Mouse (Mus musculus) small intestine, adult 2 months (tissue): Measurements from ENCODE around the gene Dock2. TPM values are rescaled to one million over a fixed set of nuclear protein-coding genes. Genes with fewer than 3 reads are reported as not detected.

Experiments
- H3K27ac ChIP-seq: fragments of 200-500 bp; 2 replicates; pipeline ENCODE4 v1.5.1; 2012; ENCODE audit warnings: low read depth, low read length, control low read depth, inconsistent platforms; ENCODE audit not compliant: insufficient read depth
- H3K27me3 ChIP-seq: fragments of 200-500 bp; 2 replicates; pipeline ENCODE4 v1.6.1; 2012; ENCODE audit warnings: mild to moderate bottlenecking, moderate library complexity, low read length, inconsistent platforms; ENCODE audit not compliant: control insufficient read depth, insufficient read depth
- H3K36me3 ChIP-seq: fragments of 200-500 bp; 2 replicates; pipeline ENCODE4 v1.6.1; 2012; ENCODE audit warnings: mild to moderate bottlenecking, low read length, control low read depth, inconsistent platforms; ENCODE audit not compliant: control insufficient read depth, insufficient read depth
- H3K4me1 ChIP-seq: fragments of 200-500 bp; 2 replicates; pipeline ENCODE4 v1.6.1; 2012; ENCODE audit warnings: low read length, inconsistent platforms, mixed read lengths; ENCODE audit not compliant: control insufficient read depth, insufficient read depth, insufficient read length
- H3K4me3 ChIP-seq: fragments of 200-500 bp; 2 replicates; pipeline ENCODE4 v1.5.1; 2012; ENCODE audit warnings: low read depth, mild to moderate bottlenecking, control low read depth, inconsistent platforms, low read length, moderate library complexity
- CTCF ChIP-seq: fragments of 200-500 bp; IDR thresholded peaks from 2 replicates; pipeline ENCODE4 v1.5.1; 2012; ENCODE audit warnings: low read depth, mild to moderate bottlenecking, control low read depth, inconsistent platforms, low read length, moderate library complexity, mixed read lengths; ENCODE audit not compliant: insufficient replicate concordance, insufficient read length; ENCODE audit errors: extremely low read depth
- POLR2A ChIP-seq: fragments of 200-500 bp; IDR thresholded peaks from 2 replicates; pipeline ENCODE4 v1.6.1; 2012; ENCODE audit warnings: low read depth, mild to moderate bottlenecking, control low read depth, inconsistent platforms, low read length, moderate library complexity
- WGBS: fragments of 180-500 bp; shearing (Covaris S2); methylation state at CpG from one replicate; pipeline ENCODE4 v1.1.7; 2018; 5-methylcytosine and 5-hydroxymethylcytosine counted together
- polyA plus RNA-seq: library from polyadenylated mRNA; depleted of rRNA; stranded (reverse); fragments of >200 nt; gene quantifications from 2 replicates; pipeline ENCODE4 v1.2.3, GENCODE M21; 2012

Dock2 gene
- polyA plus RNA-seq, 1 experiment, result 2.5 TPM

DNA sequence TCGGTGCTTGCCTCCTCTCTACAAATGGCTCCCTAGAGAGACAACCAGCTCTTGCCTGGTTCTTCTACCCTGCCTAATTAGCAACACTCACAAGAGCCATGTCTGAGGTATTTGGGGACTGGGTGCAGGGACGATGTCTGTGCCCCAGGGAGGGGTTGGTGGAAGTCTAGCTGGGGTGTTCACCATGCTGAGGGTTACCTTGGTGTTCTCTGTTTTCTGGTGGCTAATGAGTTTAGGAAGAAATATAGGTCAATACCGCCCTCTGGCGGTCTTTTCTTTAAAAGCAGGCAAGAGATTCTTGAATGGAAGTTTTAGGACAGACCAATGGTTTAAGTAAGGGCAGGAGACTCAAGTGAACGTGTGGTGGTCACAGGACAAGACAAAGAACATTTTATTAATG, 570.8 kb downstream of the Dock2 start:
- H3K4me3 ChIP-seq, result no peak overlapping the region
- no peaks in the 10 kb centered on the region for H3K27me3 ChIP-seq
- no peak for TF ChIP-seq POLR2A
- TF ChIP-seq CTCF, result peak; percentile 46; the same call in 1 of the 2 replicates
- no peak overlapping the region for H3K27ac ChIP-seq
- 21% methylated on average over 5 of the region's 5 CpGs for WGBS
- no peaks in the 10 kb centered on the region for H3K36me3 ChIP-seq
- no peaks in the 10 kb centered on the region for H3K4me1 ChIP-seq

- Histone ChIP-seq H3K4me3 (no peak within 1 kb of the TSS), H3K36me3 (no peaks in the 10 kb centered on the region), H3K4me1 (no peaks in the 10 kb centered on the region), H3K27me3 (no peaks in the 10 kb centered on the region), H3K27ac (no peak within 1 kb of the TSS)
- WGBS, result 53% methylated on average over 10 of the region's 10 CpGs
- TF ChIP-seq CTCF (no peak), POLR2A (no peak)
These were observed 575.7 kb downstream of the Dock2 start, which contains the start of gene Foxi1 for GRCm38 (mm10) chr11:34207989-34208388. Foxi1 (minus strand) TSS chr11:34208089.

DNA sequence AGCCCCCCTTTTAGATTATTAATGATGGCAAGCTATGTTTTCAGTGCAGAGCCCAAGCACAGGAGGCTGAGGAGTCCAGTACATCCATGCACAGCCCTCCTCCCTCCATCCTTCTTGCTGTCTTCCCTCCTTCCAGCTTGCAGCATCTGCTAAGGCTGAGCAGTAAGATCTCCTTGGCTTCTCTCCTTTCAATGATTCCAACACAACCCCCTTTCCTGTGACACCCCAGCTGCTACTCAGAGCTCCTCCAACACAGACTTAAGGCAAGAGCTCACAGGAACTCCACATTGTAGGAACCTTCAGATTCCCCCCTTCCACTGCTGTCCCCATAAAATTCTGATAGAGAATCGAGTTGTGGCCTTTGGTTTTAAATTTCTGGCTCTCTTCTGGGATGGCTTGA, 580.9 kb downstream of the Dock2 start:
- Histone ChIP-seq H3K4me1 (no peaks in the 10 kb centered on the region), H3K4me3 (no peak overlapping the region), H3K27ac (no peak overlapping the region), H3K27me3 (no peaks in the 10 kb centered on the region), H3K36me3 (no peaks in the 10 kb centered on the region)
- 24% methylated on average over 1 of the region's 1 CpGs for WGBS
- TF ChIP-seq POLR2A (no peak), CTCF (no peak)

DNA sequence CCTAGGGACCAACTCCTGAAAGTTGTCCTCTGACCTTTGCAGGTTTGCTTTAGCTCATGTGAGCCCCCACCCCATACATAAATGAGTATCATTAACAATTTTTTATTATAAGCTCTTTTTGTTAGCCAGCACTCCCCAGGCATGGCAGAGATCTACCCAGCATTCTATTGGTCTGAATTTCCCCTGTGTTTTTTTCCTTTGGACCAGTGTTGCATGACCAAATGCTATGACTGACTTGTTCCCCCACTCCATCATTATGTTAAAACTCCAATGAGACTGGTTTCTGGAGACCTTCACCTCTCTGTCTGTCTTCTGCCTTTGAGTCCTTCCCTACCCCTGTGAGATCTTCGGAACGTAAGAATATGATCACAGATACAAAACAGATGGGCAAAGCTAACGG, 588.5 kb downstream of the Dock2 start:
- Histone ChIP-seq H3K4me1 (no peaks in the 10 kb centered on the region), H3K4me3 (no peak overlapping the region), H3K27ac (no peak overlapping the region), H3K36me3 (no peaks in the 10 kb centered on the region), H3K27me3 (no peaks in the 10 kb centered on the region)
- WGBS, result 98% methylated on average over 3 of the region's 3 CpGs
- TF ChIP-seq CTCF (no peak), POLR2A (no peak)

GRCm38 (mm10) chr11:34194158-34194941, 589.3 kb downstream of the Dock2 start:
- H3K4me3 ChIP-seq, result no peak overlapping the region
- WGBS, result 53% methylated on average over 9 of the region's 9 CpGs
- H3K27ac ChIP-seq, result no peak overlapping the region
- no peaks in the 10 kb centered on the region for H3K4me1 ChIP-seq
- no peaks in the 10 kb centered on the region for H3K36me3 ChIP-seq
- no peaks in the 10 kb centered on the region for H3K27me3 ChIP-seq
- TF ChIP-seq CTCF (no peak), POLR2A (no peak)

- no peak overlapping the region for H3K4me3 ChIP-seq
- no peak overlapping the region for H3K27ac ChIP-seq
- H3K4me1 ChIP-seq, result no peaks in the 10 kb centered on the region
- TF ChIP-seq CTCF (no peak), POLR2A (no peak)
- H3K27me3 ChIP-seq, result no peaks in the 10 kb centered on the region
- H3K36me3 ChIP-seq, result no peaks in the 10 kb centered on the region
- WGBS, result 49% methylated on average over 3 of the region's 3 CpGs
These were observed 590.0 kb downstream of the Dock2 start for GRCm38 (mm10) chr11:34193658-34194057.

DNA sequence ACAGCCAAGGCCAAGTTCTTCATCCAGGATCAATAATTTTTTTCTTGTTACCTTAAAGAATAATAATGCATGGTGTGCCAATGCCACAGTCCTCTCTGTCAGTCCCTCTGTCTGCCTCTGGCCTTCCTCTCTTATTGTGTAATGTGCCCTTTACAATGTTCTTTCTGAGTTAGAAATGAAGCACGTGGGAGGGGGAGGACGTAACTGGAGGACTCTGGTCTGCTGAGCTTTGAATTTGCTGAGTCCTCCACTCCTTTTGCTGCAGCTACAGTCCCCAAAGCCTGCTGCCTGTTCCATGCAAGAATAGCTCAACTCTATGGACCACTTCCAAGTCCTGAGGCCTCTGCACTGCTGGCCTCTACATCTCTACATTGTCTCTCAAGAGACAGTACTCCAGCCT, 599.4 kb downstream of the Dock2 start:
- H3K36me3 ChIP-seq, result no peaks in the 10 kb centered on the region
- no peak overlapping the region for H3K4me3 ChIP-seq
- H3K4me1 ChIP-seq, result no peaks in the 10 kb centered on the region
- no peaks in the 10 kb centered on the region for H3K27me3 ChIP-seq
- TF ChIP-seq CTCF (no peak), POLR2A (no peak)
- WGBS, result 61% methylated on average over 2 of the region's 2 CpGs
- no peak overlapping the region for H3K27ac ChIP-seq
